Mouse (Mus musculus) c-Kit-positive CD71-negative TER-119-negative erythroid progenitor cells, embryonic 14.5 days (primary cell): ENCODE results near the gene AC131692.1.
A peak's percentile ranks its signal among the peaks of the same experiment; 100 is the strongest.

ENCODE experiments used
- DNase-seq: peaks from one replicate; pipeline ENCODE4 v3.0.0-alpha.2; 2013; ENCODE audit warnings: low read depth

Gene AC131692.1

DNA sequence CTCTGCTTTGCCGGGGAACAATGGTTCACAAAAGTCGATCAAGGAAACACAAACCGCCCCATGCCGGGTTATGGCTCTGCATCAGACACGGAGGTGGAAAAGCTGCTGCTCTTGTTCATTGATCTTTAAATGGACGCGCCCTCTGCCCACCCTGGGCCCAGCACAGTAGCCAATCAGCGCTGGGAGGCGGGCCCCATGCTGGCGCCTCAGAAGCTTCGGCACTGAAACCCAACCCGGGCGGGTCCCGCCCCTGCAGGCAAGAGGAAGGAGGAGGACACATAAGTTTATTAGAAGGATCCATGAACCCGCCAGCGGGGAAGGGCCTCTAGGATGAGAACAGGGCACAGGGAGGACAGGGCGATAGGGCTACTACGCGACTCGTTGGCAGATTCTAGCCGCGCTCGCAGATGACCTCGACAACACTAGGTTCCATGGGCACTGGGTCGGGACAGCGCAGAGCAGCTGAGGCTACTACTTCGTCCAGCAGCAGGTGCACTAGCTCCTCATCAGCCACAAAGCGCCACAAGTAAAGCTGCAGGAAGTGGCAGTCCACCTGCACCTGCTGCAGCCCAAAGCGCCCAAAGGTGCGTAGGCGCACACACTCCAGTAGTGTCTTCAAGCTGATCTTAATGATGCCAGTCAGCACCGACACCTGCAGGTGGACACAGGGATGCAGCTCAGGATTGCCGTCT lies 26.3 kb upstream of the AC131692.1 start, which contains the start of gene Tm7sf2:
Tm7sf2 (minus strand) TSS at position 650 of the 692 bp plus-strand sequence.
- peak; percentile 88 for DNase-seq

DNA sequence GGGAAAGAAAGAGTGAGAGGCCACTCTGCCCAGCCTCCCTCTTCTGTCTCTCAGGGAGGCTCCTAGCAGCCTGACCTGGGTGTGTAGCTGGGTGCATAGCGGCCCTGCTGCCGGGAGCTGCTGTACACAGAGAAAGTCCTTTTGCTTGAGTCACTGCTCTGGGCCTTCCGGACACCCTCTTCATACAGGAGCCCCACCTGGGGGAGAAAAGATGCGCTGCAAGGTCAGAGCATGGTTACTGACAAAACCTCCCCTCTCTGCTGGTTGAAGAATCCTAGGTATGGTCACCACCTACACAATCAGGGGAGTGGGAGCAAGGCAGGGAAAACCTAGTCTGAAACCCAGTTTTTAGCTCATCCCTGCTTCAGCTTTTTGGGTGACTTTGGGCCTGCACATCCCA lies 25.3 kb upstream of the AC131692.1 start:
- no peak for DNase-seq

DNA sequence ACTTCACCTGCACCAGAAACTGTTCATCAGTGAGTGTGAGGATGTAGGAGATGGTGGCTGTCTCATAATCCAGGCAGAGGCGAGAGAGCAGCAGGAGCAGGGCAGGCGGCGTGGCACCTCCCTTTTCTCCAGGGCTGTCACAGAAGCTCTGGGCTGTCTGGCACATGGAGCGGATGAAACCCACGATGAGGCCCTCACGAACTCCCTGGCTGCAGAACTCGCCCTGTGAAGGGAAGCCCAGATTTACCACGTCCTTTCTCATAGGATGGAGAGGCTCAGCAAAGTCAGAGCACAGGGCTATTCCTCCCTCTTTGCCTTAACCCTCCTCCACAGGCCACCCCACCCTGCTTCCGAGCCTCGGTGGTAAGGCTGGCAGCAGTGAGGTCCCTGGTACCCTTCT lies 24.4 kb upstream of the AC131692.1 start:
- DNase-seq: no peak

DNA sequence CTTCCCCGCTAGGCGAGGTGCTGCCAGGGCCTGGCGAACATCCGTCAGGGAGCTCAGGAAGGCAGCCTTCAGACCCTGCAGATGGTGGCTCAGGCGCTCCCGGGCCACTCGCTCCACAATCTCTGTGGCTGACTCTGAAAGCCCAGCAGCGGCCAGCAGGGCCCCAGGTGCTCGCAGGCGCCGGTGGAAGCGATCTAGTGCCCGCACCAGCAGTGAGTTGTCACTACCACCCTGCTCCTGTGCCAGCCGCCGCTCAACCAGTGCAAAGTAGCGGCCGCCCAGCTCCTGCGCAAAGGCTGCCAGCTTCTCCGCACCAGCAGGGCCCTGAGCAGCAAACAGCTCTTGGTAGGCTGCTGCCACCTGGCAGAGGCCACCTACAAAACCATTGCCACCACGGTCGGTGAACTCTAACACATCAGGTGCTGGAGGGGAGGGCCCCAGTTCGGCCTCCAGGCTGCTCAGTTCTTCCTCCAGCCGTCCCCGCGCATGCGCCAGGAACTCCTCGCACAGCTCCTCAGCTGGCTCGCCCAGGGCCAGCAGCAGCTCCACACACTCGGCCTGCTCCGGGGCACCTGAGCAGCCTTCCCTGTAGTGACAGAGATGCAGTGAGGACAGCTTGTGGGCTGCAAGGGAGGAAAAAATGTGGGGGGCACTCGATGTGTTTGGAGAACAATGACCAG lies 23.5 kb upstream of the AC131692.1 start:
- no peak for DNase-seq

DNA sequence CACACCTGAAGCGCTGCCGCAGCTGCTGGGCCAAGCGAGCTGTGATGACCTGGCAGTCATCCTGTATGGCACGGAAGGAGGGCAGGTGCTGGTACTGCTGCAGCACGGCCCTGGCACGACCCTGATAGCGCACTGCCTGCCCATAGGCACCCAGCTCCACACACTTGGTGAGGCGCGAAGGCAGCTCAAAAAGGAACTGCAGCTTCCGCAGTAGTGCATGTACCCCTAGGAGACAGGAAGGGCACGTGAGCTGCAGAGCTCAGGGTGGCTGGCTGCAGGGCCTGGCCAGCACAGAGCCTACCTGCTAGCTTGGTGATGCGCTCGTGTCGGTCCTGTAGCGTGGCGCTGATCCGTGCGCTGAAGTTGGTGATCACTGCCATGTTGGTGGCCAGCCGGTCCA lies 23.0 kb upstream of the AC131692.1 start:
- no peak for DNase-seq

DNA sequence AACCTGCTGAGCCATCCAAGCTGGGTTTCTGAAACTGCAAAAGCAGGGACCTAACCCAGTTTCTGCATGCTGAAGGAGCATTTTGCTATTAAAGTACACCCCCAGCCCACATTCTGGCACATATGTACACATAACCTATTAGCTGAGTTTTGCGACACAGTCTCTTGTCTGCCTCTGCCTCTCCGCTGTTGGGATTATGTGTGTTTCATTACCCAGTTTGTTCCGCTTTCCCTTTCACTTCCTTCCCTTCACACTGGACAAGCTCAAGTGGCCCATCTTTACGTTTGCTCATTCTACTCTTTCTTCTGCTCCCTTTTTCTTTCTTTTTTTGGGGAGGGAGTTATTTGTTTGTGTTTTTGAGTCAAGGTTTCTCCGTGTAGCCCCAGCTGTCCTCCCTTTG lies 20.3 kb upstream of the AC131692.1 start:
- DNase-seq: no peak

DNA sequence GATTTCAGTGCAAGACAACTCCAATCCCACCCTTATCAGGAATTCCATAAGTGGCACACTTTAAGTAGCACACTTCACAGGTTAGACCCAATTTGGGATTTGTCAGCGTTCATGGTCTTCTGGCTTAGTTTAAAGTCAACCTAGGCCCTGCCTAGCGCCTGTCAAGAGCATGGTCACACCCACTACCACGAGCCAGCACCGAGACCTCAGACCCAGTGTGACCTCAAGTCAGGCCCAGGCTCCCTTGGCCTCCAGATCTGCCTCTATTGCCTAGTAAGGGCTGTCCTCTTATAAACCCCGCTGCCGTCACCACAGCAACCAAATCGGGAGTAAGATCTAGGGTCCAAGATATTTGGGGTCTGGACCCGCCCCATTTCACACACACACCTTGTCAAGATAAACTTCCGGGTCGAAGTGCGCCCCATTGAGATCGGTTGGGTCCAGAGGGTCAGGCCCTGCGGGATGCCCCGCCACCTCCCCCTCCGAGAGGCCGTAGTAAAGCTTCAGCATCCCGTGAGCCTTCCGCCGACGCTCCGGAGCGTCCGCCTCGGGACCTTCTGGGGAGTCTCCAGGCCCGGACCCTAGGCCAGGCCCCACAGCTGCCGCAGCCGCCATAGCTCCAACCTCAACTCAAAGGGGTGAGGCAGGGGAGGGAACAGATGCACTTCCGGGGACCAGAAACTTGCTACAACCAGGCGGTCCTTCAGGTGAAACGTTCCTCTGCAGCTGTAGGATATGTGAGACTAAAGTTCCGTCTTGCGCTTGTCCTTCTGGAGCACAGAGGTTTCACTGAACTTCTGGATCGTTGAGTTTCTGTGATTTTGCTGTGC lies 17.4 kb upstream of the AC131692.1 start, which contains the start of gene Vps51:
Vps51 (minus strand) TSS at position 668 of the 830 bp plus-strand sequence.
- DNase-seq: peak; percentile 89

DNA sequence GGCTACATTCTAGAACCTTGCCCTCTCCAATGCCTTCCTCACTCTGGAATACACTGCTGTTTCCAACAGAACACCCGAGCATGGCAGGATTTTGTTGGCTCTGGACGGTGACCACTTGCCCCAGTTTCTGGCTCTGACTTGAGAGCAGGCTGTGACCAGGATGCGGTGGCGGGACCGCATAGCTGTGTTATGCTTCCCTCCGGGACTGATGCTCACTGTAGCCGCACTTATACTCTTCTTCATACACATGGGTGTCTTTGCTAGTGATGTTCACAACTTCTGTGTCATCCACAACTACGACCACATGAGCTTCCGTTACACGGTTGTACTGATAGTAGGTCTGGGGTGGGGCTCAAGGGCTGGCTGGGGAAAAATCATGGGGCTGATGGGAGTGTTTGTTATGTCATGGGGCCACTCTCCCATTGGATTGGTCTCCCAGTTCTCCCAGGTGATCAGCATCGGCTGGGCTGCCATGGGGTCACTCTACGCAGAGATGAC lies 14.2 kb upstream of the AC131692.1 start, which contains the start of gene Tmem262:
Tmem262 (plus strand) TSS at position 51 of the 498 bp plus-strand sequence.
- no peak for DNase-seq

DNA sequence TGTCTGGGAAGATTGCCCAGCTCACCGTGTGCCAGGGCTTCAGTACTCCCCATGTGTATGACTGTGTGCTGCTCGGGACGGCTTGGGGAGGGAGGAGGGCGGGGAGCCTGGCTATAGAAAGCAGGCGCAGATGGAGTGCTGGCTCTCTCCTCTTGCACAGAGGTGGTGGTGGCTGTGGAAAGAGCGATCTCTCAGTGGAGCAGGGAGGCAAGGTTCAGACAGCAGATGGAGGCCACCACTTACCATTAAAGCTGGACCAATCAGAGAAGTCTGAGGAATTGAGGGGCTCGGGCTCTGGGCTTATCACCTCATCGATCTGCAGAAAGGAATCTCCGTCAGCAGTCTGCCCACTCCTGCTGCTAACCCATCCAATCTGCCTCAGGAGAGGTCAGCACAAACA lies 12.1 kb upstream of the AC131692.1 start, which contains the start of gene Gm28374:
Gm28374 (minus strand) TSS at position 101 of the 400 bp plus-strand sequence.
- no peak for DNase-seq

DNA sequence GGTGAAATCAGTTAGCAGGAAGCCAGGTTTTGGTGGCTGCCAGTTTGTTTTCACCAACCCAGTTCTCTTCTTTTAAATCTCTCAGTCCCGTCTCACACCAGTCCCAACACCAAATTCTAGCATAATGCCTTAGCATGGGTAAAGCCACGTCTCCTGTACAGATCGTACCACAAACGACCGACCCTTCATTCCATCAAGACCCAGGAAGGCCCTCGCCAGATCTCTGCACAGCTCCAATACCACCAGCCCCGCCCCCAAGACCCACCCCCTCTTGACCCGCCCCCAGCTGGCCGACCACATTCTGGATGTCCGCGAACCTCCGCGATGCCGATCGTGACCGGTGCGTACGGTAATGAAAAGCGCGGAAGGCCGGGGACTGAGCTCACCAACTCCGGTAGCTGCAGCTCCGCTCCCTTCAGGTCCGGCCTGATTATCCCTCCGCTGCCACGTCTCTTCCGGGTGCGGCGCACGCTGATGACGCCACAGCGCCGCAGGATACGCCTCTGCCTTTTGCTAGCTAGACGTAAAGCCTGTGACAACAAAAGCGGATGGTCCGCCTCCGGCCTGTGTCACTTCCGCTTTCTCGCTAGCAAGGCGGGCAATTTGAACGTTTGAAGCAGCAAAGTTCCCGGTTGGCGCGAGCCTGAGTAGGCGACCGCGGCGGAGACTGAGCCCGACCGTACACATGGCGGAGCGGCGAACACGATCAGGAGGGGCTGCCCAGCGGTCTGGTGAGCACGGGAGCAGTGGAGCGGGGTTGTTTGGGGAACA lies 9.6 kb upstream of the AC131692.1 start, which contains the start of the genes Zfpl1 and Cdca5:
Zfpl1 (minus strand) TSS at position 479 of the 771 bp plus-strand sequence.
Cdca5 (plus strand) TSS at position 506 of the 771 bp plus-strand sequence.
- DNase-seq: peak; percentile 97

DNA sequence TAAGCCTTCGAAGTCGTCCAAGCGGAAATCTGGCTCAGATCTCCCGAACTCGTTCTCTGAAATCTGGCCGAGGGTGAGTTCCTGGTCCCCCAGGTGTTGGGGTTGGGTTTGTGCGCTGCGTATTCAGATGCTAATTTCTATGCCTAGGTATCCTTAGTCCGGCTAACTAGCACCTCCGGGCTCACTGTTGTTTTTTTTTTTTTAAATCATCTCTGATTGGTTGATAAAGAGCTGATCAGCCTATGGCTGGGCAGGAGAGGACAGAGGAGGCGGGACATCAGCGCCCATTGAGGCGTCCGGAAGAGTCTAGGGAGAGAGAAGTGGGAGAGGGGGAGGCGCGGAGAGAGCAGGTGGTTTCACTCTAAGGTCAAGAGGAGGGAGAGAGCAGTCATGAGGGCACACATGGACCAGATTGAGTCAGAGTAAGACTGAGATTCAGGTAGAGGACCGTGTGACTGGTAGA lies 8.8 kb upstream of the AC131692.1 start:
- DNase-seq: no peak

DNA sequence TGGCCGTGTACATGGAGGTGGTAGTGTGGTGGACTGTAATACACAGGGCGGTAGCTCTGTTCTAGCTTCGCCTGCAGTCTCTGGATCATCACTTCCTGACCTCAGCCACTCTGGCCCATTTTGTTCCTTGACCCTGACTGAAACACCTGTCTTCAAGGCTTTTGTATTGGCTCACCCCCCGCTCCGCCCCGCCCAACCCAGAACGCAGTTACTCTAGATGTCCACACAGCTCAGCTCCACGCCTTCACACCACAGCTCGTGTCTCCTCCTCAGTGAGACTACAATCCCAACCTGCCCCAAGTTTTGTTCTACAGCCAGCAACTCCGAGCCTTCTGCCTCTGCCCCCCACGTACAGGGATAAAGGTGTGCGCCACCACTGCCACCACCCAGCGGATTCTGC lies 5.4 kb upstream of the AC131692.1 start:
- no peak for DNase-seq

DNA sequence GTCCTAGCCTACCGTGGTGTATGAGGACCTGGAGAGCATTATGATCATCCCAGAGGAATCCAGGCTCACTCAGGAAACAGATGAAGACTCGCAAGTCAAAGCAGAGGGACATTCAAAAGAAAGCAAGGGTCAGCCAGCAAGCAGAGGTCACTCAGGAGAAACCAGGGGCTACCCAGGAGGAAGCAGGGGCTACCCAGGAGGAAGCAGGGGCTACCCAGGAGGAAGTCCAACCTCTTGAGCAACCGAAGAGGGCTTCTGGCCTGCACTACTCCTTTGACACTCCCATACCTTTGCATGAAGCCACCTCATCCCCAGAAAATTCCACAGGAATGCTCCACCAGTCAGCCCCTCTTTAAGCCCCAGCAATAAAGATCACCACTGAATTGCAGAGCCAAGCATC lies 3.6 kb downstream of the AC131692.1 start:
- DNase-seq: no peak

DNA sequence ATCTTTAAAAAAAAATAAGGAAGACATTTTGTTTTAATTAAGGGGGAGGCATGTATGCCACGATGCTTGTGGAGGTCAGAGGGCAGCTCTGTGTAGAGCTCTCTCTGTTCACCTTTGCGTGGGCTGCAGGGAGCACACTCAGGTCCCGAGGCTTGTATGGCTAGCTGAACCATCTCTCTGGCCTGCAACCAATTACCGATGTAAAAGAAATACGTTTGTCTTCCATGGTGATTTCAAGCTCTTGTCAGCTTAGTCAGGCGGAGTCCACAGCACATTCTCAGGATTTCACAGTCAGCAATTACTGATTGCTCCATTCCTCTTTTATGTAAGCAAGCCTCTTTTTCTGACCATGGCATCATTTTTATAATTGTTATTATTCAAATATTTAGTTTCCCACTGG lies 7.0 kb downstream of the AC131692.1 start:
- DNase-seq: no peak

DNA sequence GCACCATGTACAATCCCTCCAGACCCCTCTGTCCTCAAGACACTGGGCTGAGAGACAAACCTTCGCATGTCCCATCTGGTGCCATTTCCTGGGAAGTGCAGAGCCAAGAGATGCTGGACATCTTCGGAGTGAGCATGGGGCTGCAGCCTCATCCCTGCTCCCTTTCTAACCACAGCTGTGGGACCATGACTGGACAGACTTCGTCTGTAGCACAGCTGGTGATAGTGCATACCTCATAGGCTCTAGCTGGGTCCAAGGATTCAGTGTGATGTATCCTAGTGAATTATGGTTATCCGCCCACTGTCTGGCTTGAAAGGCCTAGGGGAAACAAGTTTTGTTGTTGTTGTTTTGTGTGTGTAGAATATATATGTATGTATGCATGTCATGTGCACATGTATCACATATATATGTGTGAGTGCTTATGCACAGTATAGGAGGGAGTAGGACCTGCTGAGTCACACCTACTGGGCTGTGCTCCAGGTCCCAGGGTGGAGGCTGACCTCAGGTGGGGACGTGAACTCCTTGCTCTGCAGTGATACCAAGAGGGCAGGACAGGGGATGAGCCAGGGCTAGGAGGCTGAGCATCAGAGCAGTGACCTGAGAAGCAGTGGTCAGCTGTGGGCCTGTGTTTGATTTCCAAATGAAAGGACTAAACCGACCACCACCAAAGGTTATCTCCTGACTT lies 8.1 kb downstream of the AC131692.1 start:
- no peak for DNase-seq

DNA sequence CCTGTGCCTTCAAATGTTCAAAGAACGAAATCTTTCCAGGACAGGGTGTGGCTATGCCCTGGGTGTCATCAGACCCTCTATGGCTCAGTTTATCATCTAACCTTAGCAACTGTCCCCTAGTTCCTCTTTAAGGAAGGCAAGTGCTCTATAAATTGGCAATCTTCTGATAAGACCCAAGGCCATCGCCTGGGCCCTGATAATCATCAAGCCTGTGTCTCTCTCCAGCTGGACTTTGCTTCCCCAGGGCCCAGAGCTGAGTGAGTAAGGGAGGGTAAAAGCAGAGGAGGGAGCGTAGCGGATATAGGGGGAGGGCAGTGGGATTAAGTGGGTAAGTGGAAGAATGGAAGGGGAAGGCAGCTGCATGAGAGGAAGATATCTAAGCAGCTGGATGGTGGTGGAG lies 10.3 kb downstream of the AC131692.1 start:
- no peak for DNase-seq

DNA sequence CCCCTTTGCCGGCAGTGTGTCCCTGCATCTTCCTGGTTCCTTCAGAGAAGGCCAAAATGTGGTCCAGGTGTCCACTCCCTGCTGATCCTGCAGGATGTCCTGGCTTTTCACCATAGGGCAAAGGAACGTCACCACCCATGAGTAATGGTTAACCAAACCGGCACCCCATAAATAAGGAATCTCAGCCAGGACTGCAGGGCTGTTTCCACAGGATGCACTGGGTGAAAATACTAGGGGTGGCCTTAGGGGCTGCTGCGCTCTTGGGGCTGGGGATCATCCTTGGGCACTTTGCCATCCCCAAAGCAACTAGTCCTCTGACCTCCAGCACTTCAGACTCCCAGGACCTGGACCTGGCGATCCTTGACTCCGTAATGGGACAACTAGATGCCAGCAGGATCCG lies 11.4 kb downstream of the AC131692.1 start, which contains the start of gene Naaladl1:
Naaladl1 (plus strand) TSS at position 197 of the 400 bp plus-strand sequence.
- DNase-seq: no peak

DNA sequence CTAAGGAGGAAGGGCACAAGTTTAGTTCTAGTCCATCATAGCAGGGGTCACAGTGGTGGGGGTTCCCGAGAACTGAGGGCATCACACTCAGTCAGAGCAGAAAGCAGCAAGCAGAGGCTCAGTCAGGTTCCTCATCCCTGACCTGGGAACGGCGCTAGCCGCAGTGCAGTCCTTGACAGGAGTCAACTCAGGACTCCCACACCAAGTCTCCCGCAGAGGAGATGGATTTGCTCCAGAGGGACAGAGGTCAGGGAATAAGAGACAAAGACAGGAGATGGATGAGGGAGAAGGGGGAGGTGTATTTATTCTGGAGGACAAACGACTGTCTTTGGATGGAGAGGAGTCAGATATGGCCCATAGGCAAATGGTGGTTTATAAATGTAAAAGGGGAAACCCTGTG lies 18.9 kb downstream of the AC131692.1 start:
- DNase-seq: no peak

DNA sequence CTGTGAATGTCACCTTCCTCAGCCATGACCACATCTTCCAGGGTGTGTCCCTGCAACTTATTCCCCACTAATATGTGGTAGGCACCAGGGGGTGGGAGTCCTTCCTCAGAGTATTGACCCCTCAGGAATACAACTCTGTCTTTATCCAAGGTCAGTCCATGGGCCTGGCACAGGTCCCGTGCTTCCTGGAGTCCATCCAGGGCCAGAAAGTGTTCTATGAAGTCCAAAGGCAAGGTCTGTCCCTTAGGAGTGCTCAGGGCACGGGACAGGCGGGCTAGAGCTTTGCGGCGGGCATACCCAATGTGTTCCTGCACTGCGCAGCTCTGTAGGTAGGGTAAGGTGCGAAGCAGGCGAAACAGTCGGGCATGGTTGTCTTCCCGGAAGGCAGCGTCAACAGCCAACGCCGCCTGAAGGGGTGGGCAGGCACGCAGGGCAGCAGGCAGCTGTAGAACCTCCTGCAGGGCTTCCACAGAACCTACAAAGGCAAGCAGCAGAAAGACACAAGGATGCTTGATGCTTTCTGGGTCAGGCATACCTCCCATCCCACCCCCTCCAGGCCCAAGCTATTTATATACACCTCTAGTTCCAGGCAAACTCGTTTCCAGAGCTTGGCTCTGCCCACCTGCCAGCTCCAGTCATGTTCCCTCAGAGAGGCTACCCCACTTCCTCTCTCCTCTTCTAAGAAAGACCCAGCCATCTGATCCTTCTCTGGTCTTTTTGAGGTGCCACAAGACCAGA lies 22.1 kb downstream of the AC131692.1 start:
- no peak for DNase-seq
